Mouse (Mus musculus) adrenal gland, postnatal 25 days (tissue): ENCODE measurements around the gene Gm9857. TPM values are rescaled to one million over a fixed set of nuclear protein-coding genes. Genes with fewer than 3 reads are reported as not detected.

Source experiments
- DNase-seq: peaks from one replicate; pipeline ENCODE4 v3.0.0; 2021; ENCODE audit warnings: mixed read lengths
- total RNA-seq: library from RNA; stranded (reverse); gene quantifications from 2 replicates; pipeline ENCODE4 v1.2.3, GENCODE M21; 2021

The Gm9857 gene
- total RNA-seq, 1 experiment from 2014 or later: not detected

DNA sequence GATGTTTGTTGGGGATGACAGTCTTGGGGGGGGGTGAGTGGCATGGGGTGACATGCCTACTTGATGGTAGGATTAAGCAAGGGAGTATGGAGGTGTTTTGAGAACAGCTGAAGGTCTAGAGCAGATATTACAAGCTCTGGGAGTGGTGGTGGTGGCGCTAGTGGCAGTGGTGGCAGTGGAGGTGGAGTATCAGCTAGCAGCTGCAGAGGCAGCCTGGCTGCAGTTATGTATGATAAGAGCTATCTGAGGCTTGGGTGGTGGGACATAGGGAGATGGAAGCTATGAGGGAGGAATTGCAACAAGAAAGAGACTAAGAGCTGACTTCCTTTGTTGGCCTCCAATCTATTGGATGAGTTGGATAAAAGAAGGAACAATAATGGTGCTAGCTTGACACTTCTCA is 18.4 kb downstream of the Gm9857 start:
- no peak for DNase-seq

DNA sequence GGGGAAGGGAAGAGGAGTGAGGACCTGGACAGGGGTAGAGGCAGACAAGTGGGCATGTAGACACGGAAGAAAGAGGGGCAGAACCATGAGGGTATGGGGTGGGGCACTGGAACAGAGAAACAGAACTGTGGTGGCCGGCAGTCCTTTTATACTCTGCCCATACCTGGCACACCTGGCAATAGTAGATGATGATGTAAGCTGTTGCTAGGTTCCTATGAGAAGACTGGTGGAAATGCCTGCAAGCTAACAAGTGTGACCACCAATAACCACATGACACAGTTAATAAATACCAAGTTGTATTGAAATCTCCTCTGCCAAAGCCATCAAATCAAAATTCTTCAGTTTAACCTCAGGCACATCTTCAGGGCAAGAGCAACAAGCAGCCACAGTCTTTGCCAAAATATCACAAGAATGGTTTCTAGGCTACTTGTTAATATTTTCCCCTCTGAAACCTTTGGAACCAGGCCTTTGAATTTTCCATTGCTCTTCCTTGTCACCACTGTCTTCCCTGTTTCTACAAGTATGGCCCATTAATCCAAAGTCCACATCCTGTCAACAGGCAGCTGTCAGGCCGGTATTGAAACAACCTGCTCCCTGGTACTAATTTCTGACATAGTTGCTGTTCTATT is 19.7 kb downstream of the Gm9857 start:
- DNase-seq: no peak

DNA sequence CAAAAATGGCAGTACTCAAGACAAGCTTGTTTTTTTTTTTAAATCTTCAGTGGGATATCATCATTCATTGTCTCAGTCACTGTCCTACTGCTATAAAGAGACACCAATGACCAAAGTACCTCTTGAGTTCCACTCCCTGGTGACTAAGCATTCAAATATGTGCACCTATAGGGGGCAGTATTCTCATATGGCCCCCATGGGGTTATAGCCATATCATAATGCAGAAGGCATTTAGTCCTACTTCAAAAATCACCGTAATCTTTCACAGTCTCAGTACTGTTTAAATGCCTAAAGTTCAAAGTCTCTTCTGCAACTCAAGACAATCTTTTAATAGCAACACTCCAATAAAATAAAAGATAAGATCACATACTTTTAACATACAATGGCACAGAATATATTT is 21.4 kb downstream of the Gm9857 start:
- DNase-seq: no peak

DNA sequence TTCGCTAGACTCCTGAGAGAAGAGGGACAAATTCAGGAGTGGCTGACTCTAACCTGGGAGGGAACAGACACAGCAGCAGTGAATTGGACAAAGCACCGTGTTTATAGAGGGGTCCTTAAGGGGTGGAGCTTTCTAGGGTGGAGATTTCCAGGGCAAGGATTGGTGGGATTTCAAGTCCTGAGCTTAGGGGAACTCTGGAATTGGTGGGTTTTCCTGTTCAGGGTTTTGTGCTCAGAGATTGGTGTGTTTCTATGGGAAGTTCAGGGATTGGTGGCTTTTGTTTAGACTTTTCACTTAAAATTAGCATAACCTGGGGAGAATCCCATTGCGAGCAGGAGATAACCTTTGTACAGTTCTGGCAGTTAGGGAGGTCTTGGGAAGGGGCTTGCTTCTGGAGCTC is 22.3 kb downstream of the Gm9857 start:
- DNase-seq: no peak

DNA sequence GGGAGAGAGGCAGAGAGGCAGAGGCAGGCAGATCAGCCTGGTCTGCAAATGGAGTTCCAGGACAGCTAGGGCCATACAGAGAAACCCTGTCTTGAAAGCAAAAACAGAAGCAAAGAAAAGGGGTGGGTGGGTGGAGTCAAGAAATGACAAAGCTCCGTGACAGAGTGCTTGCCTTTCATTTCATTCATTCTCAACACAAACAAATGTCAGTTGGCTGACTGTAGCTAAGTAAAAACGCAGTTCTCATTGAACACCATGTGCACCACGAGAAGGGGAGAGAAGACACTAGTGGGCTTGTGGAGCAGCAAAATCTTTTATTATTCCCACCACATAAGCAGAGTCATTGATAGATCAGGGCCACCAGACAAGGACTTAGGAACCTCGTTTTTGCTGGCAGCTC is 23.4 kb downstream of the Gm9857 start:
- no peak for DNase-seq

DNA sequence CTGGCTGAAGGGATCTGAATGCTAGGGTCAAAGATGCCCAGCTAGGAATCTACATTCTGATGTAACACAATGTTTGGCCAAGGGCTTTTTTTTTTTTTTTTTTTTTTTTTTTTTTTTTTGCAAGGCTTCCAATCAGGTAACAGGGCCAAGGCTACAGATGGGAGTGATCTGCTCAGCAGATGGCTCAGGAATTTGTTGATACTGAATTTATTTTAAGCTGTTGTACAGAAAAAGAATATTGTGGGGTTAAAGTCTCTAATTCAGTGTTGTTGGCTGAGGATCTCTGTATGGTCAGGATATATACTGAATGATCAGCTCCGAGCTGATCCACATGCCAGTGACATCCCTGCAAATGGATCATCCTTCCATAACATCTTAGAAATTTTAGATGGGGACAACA is 24.2 kb downstream of the Gm9857 start:
- DNase-seq: no peak

DNA sequence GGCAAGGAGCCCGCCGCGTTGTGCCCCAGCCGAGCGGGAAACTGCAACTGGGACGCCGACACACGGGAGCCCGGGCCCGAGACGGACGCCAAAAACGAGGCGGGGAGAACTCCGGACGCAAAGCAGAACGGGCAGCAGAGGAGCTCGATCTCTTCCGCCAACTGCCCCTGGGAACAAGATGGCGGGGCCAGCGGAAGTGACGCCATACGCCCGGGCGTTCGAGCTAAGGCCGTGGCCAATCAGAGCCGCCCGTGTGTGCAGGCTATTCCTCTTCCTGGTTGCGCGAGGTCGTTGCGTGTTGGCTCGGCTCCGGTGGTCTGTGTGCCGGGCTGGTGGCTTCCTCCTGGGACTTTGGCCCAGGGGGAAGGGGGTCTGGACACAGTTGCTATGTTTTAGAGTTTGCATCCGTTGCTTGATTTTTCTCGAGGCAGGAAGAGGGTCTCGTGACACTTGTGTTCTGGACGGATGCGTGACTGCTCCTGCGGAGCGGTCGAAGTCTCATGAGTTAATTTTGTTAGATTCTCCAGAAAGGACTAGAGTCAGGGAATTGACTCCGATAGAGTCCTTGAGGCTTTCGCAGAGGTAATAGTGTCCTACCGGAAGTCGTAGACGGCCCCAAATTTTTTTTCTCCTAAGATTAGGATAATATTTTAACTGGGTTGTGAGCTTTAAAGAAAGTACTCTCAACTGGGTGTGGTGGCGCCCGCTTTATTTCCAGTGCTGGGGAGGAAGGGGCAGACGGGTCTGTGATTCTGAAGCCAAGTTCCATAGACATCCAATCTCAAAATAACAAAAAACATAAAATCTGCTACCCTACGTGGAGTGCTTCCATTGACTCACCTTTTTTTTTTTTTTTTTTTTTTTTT is 28.5 kb downstream of the Gm9857 start, which contains the start of gene Prpf38b:
Gene Prpf38b (minus strand): TSS at position 180 of the 866 bp plus-strand sequence.
- DNase-seq: peak; percentile 96

DNA sequence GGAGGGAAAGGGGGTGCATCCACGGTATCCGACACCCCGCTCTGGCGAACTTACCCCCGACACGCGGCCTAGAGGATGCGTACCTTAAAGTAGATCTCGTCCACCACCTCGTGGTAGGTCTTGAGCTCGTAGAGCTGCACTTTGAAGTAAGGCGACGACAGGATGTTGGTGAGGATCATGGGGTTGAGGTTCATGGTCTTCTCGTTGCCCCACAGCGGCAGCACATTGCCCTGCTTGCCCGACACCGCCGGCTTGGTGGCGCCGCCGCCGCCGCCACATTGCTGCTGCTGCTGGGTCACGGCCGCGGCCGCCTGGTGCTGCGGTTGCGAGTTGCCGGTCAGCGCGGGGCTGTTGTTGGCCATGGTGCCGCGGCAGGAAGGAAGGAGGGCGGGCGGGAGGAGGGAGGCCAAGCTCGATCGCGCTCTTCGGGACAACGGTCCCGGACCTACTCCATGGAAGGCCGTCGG is 29.1 kb downstream of the Gm9857 start:
- no peak for DNase-seq

DNA sequence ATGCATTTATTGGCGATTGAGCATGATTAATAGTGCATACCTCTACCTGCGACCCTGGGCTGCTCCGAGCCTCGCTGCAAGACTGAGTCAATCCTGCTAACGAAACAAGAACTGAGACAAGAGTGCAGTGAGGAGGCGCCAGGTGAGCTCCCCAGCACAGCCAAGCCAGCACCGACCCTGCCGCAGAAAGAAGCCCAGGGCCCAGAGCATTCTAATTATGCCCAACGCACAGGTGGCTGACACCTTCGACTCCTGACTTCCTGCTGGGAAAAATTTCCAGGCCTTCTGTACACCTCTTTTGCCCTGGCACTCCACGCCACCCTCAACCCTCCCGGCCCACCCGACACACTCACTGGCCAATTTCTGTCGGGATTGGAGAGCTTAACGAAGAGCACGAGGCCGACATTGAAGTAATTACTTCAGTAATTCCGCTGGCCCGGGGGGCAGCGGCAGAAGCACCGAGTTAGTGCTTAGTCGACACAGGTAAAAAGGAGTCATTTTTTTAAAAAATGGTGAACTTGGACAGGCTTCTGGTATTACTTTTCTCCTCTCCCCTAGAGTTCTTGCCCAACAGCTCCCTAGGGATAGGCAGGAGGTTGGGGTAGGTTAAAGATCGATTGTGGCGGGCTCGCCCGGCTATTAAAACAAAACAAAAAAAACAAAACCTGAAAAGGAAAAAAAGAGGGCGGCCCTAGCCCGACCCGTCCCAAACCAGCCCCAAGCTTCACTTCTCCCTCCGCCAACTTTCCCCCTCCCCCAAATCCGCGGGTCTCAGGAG is 29.8 kb downstream of the Gm9857 start:
- DNase-seq: no peak

DNA sequence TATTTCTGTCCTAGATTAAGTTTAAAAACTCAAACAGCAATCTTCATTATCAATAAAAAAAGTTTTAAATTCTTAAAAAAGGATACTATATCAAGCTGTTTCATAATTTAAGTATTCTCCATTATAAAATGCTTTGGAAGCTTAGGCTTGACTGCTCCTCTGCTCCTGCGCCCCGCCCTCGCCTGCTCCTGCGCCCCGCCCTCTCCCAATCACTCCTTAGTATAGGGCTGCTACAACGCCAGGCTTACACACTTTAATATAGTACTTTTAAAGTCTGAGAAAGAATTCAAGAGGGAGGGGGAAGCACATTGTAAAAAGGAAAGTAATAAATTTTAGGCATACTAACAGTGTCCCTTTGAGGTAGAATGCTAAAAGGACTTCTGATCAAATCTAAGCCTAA is 37.3 kb downstream of the Gm9857 start:
- no peak for DNase-seq

DNA sequence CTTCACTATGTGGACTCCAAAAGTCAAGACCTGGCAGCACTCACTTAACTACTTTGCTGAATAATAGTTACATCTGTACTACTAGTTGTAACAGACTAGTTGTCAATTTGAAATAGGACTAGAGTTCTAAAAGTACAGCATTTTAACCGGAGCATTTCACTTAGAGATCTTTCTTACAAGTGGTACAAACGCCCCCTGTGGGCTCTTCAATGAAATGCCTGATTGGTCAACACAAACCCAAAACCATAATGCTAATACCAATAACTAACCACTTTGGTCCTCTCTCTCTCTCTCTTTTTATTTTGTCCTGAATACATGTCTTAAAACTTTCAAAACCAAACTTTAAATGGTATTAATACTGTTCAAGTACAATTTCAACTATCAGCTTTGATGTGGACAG is 38.2 kb downstream of the Gm9857 start:
- no peak for DNase-seq

DNA sequence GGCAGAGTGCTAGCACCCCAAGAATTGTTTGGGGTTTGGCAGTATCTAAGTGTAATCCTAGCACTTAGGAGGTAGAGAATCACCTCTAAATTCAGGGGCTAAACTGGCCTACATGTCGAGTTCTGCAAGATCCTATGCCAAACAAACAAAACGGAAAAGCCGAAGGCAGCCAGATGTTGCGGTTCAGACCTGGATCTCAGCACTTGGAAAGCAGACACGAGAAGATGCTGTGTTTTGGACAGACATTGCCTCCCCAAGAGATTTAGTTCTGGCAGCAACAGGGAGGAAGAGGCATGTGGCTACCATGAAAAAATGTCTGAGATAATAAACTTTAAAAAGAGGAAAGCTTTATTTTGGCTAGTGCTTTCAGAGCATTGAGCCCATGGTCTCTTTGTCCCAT is 39.6 kb downstream of the Gm9857 start:
- DNase-seq: no peak

DNA sequence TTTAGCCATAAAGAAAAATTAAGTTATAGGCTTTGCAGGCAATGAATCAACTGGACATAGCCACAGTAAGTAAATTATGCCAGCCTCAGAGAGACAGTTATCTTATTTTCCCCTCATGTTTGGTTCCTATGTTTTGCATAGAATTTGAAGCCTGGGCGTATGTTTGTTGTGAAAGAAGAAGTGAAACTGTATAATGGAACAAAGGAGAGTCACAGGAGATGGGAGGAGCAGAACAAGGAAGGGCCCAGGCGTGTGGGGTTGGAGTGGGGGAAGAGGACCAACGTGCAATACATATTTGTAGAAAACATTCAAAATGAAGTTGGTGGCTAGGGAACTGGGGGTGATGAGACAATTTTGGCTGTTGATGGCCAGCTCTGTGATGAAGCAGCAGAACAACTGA is 40.1 kb downstream of the Gm9857 start:
- no peak for DNase-seq

DNA sequence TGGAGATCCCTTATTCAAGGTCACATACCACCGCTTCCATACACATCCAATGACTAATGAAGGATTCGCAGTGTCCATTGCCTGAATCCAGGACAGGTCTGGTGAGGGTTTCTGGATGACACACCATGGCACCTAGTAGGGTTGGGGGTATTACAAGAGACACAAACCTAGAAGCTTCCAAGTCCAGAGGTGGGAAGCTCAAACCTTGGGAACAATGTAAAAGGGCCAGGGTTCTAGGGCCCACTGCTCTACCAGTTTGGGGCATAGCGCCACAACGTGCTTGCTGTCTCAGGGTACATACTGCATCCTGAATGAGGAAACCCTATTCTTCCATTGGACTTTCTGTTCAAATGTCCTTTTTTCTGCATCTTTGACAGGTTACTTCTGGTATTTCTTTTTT is 41.6 kb downstream of the Gm9857 start:
- DNase-seq: no peak

DNA sequence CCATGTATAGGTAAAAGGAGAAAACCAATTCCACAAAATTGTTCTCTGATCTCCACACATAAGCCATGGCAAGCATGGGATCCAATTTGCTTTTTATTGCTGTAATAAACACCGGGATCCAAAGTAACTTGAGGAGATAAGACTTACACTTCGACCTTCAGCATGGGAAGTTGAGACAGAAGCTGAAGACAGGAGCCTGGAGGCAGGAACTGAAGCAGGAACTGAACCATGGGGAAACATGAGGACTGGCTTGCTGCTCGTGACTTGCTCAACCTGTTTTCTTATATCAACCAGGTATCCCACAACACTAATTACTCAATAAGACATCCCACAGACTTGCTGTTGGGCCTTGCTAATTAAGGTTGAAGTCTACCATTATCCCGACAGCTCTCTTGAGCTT is 47.3 kb downstream of the Gm9857 start:
- no peak for DNase-seq

DNA sequence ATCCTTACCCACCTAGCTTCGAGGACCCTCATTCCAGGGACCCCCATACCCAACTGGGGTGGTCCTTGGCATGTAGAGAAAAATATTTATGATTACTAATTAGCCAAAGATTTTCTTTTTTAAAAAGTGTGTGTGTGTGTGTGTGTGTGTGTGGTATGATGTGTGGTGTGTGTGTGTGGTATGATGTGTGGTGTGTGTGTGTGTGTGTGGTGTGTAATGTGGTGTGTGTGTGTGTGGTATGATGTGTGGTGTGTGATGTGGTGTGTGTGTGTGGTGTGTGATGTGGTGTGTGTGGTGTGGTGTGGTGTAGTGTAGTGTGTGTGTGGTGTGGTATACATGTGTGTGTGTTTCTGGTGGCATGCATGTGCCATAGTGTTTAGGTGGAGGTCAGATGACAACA is 48.2 kb downstream of the Gm9857 start:
- DNase-seq: no peak

Other genes with a start within 250 kb of the Gm9857 start
- 3.9 and 5.3 TPM in 2 replicates for gene Gpsm2, start 218.1 kb downstream of the Gm9857 start, total RNA-seq
- gene Aknad1, start 200.8 kb downstream of the Gm9857 start, total RNA-seq: not detected in 2 replicates
- gene Stxbp3, start 99.9 kb downstream of the Gm9857 start, total RNA-seq: 45.0 and 63.2 TPM in 2 replicates
- gene Fndc7, start 50.4 kb downstream of the Gm9857 start, total RNA-seq: 0.57 and 0.79 TPM in 2 replicates
- 77.1 and 78.8 TPM in 2 replicates for gene Prpf38b, start 28.7 kb downstream of the Gm9857 start, total RNA-seq
- not detected in 2 replicates for gene Henmt1, start 572 bp downstream of the Gm9857 start, total RNA-seq
- 8.6 and 9.4 TPM in 2 replicates for gene Fam102b, start 87.2 kb upstream of the Gm9857 start, total RNA-seq
- gene Slc25a54, start 140.0 kb upstream of the Gm9857 start, total RNA-seq: not detected in 2 replicates
- gene Slc25a24, start 182.7 kb upstream of the Gm9857 start, total RNA-seq: 43.1 and 60.5 TPM in 2 replicates